Mouse (Mus musculus): ENCODE measurements around the gene Frmd5. TPM values are rescaled to one million over a fixed set of nuclear protein-coding genes. Genes with fewer than 3 reads are reported as not detected.
"Not testable (repeated sequence)": the region's sequence is repeated elsewhere in the genome, so short reads cannot be mapped to it uniquely, and the experiment has no call there.

Gene Frmd5
- total RNA-seq, 2 experiments from 2014 or later = 34.8 to 39.0 TPM

DNA sequence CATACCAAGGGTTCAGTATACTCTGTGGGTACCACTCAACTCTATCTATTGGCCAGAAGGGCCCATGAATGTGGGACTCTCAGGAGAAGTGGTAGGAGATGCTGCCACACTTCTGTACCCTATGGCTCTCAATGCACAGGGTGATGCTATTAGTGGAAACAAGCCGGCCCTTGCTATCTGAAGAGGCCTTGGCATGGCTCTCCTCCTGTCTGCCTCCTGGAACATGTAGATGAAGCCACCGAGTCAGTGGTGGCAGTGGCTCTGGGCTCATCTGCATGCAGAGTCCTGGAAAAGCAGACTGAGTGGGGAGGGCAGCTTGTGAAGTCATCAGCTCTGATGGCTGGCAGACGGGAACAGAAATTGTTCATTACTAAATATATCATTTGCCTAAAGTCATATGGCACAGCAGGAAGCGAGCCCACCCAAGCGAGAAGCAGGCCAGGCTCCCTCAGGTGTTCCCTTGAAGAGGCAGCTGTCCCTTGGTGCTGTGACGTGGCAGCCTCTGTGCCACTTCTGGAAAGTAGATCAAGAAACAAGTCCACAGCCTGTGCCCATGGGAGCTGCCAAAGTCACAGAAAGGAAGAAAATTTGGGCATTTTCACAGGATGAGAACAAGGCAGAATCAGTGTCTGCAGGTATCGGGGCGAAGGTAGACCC lies 235.8 kb downstream of the Frmd5 start:
- no peak for DNase-seq

DNA sequence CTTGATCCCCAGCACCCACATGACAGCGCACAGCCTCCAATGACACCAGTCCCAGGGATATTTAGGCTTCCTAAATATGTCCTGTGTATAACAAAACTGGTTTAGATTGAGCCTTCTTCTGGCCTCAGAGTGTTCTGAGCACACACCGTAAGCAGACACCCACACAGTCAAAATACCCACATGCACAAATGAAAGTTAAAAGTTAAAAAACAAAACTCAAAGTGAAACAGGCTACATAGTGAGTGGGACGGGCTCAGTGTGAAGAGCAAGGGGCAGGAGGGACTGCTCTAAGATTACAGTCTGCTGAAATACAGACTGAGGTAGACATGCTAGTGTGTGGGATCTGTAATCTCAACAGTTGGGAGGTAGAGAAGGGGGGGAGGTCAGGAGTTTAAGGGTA lies 236.8 kb downstream of the Frmd5 start:
- DNase-seq = no peak

DNA sequence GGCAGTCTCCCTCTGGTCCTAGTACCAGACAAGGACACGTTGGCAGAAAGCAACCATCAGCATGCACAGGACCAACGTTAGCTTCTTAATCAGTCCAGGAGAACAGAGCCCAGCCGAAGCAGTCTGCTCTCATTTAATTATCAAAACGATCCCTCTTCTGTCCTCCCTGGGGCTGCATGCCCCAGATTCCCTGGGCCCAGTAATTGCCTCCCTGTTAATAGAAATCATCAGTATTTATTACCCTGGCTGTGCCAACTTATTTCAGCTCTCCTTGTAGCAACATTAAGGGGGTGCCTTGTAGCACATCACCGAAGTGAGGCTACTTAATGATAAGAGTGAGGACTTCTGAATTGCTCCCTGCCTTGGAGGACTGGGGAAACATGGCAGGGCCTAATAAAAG lies 241.0 kb downstream of the Frmd5 start:
- no peak for DNase-seq

- no peak for DNase-seq
These were observed 243.8 kb downstream of the Frmd5 start for GRCm38 (mm10) chr2:121563117-121563516.

DNA sequence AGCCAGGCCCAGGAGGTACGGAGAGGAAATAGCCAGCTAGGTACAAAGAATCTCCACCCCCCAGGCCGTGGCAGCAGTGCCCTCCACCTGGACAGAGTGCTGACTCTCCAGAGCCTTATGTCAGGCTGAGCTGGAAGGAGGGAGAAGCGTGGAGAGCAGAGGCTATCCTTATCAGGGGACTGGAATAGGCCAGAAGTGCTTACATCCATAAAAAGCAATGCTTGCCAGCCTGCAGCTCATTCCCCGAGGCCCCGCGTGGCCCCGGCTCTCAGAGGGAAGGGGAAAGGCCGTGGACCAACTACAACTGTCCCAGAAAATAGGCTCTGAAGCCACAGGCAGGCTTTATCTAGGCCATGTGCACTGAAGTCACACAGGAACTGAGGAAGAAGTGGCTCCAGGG lies 255.6 kb downstream of the Frmd5 start:
- no peak for DNase-seq

GRCm38 (mm10) chr2:121549630-121550029 lies 257.3 kb downstream of the Frmd5 start:
- no peak for DNase-seq

- no peak for DNase-seq
These were observed 262.1 kb downstream of the Frmd5 start for GRCm38 (mm10) chr2:121544829-121545228.

DNA sequence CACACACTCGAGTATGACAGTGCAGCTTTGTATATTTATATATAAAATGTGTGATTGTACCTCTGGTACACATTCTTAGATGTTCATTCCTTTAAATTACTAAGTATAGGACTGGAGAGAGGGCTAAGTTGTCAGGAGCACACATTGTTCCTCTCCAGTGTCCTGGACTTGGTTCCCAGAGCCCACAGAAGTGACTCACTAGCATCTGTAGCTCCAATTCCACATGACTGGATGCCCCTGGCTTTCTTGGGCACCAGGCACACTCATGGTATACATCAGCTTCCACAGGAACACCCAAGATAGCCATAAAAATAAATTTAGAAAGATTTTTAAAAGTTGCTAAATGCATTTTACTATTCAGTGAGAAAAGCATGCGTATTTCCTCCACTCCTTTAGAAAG lies 281.8 kb downstream of the Frmd5 start:
- DNase-seq = no peak

DNA sequence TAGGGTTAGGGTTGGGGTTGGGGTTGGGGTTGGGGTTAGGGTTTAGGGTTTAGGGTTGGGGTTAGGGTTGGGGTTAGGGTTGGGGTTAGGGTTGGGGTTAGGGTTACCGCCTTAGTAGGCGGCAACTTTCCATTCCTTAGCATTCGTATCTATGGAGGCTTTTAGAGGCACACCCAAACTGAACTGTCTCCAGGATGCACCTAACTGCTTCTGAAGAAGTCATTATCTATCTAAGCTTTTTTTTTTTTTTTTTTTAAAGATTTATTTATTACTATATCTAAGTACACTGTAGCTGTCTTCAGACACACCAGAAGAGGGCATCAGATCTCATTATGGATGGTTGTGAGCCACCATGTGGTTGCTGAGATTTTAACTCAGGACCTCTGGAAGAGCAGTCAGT lies 284.1 kb downstream of the Frmd5 start:
- not testable (repeated sequence) for DNase-seq

DNA sequence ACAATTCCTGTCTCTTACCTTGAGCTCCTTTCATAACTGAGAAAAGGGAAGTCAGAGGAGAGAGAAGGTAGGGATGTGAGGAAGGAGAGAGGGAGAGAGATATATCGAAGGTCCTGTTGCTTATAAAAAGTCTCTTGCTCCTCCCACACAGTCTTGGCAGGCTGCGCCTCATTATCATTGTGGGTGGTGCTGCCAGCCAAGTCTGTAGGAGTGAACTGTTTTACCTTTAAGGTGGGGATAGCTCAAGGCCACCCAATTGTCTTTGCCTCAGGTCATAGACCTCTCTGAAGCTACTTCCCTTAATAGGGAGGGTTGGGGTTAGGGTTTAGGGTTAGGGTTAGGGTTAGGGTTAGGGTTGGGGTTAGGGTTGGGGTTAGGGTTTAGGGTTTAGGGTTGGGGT lies 284.9 kb downstream of the Frmd5 start:
- no peak for DNase-seq

DNA sequence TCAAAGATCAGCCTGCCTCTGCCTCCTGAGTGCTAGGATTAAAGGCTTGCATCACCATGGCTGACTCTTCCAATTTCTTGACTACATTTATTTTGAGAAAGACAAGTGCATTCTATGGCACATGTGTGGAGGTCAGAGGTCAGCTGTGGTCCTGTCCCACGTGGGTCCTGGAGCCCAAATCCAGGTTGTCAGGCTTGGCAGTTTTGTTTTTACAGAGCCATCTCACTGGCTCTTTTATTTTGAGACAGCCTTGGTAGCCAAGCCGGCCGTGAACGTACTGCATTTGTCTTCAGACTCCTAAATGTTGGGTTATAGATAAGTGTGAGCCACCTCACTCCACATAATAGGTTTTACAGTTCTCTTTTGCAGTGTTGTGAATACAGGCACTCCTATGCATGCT lies 288.2 kb downstream of the Frmd5 start:
- not testable (repeated sequence) for DNase-seq

GRCm38 (mm10) chr2:121518106-121518505 lies 288.8 kb downstream of the Frmd5 start:
- DNase-seq = no peak

DNA sequence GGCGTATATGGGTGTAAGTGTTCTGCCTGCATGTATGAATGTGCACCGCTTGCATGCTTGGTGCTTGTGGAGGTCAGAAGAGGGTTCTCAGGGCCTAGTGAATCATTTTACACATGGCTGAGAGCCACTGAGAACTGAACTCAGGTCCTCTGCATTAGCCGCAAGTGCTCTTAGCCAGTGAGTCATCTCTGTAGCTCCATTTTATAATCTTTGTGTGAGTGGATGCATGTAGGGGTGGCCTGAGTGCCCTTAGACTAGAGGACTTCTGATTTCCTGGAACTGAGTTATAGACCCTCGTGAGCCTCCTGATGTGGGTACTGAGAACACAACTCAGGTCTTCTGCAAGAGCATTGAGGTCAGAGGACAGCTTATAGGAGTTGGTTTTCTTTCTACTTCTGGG lies 292.7 kb downstream of the Frmd5 start:
- no peak for DNase-seq

DNA sequence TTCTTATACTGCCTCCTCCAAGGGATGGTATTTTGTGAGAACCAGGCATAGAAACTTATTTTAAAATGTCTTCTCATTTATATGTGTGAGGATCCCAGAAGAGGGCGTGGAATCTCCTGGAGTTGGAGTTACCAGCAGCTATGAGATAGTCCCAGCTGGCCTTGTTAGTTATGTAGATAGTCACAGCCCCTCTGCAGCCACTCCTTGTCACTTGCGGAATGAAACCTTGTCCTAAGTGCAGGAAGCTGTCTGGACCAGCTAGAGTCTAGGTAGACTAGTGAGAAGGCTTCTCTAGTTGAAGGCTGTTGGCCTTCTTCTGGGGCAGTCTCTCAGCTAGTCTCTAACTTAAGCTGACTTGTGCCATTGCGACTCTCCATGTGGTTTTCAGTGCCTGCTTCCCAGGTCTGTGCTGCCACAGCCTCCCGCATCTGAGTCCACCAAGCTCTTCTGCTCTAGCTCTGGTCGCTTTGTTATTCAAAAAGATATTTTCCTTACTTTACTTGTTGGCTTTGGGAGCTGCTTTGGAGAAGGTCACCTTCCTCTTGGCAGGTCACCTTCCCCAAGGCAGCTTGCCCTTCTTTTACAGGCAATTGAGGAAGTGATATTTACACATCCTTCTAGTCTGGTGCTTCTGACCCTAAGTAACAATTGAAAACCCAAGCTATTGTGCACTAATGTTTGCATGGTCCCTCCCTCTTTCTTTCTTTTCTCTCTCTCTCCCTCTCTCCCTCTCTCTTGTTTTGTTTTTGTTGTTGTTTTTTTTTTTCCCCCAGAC lies 293.7 kb downstream of the Frmd5 start:
- DNase-seq = not testable (repeated sequence)

- no peak for DNase-seq
These were observed 295.5 kb downstream of the Frmd5 start for GRCm38 (mm10) chr2:121511401-121511800.

DNA sequence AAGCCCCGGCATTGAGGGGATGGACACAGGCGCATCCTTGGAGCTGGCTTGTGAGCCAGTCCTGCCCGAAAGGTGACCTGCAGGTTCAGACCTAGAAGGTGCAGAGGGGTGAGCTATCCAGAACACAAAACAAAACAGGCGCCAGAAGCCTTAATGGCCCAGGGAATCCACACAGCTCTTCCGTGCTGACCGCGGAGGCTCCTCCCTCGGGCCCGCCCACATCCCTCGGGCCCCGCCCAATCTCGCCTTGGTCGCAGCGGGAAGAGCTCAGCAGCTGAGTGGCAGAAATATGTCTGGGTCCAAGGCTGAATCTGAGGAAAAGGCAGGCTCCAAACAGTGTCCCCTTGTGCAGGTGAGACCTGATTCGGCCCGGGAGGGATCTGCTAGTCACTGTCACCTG lies 297.3 kb downstream of the Frmd5 start:
- DNase-seq = peak; percentile 48 to 54

- DNase-seq = no peak
These were observed 298.9 kb downstream of the Frmd5 start for GRCm38 (mm10) chr2:121507951-121508330.

DNA sequence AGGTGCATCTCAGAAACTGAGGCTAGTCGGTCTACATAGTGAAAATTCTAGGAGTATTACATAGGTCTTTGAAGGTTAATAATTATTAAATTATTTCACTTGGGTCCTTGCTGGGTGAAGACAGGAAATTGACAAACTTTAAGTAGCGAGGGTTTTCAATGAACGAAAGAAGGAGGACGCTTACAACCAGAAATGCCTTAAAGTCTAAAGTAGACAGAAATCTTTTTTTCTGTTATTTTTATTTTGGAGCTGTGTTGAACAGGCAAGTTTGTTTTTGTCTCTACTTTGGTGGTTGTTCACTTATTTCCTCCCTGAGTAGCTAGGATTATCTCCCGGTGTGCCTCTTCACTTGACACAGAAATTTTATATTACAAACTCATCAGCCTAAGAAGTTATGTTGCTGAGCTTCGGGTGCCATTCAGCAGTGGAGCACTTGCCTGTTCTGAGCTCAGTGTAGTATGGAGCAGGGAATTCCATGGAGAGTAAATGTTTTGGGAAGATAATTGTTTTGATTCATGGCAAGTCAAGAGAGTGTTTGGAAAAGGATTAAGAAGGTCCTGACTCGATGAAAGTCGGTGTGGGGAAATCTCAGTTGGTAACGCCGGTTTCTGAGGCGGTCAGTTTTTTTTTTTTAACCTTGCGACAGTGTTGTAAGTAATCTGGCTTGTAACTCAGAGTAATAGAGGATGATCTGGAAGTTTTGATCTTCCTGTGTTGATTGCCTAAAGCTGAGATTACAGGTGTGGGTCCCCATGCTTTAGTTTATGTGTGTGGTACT lies 299.5 kb downstream of the Frmd5 start:
- no peak for DNase-seq

DNA sequence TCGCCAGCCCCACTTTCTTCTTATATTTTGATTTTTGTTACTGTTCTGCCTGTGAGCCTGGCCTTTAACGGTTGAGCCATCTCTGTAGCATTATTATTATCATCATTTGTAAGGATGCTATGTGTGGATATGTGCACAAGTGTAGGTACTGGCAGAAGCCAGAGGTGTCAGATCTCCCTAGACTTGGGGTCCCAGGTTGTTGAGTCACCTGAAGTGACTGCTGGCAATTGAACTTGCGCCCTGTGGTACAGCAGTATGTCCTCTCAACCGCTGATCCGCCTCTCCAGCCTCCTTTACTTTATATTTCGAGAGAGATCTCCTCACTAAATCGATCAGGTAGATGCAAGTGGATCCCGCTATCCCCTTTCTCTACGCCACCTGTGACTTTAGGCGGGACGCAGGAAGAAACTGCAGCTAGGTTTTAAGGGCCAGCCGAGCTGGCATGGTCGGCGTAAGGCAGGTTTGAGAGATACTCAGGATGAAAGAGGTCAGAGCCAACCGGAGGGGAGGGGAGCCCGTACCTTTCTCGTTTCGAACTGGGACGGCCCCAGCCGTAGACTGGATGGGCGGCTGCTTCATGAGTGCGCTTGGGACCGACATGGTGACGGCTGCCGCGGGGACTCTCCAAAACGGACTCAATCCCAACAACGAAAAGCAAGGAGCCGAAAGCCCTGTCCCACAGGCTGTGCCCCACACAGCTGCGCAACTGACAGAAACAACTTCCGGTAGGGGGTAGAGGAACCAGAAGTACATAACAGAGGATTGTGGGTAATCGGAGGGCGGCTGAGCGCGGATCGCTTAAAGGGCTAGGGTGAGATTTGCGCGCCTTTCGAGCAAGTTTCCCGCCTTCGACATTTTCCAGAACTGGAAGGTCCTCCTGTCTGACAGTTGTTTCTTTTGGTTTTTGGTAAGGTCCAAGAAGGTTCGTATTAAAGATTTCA lies 300.7 kb downstream of the Frmd5 start, which contains the start of the genes Mfap1a and Wdr76:
Gene Mfap1a, minus strand, starts transcription at position 724 of the 941 bp plus-strand sequence.
Gene Wdr76, plus strand, starts transcription at position 782 of the 941 bp plus-strand sequence.
- peak; percentile 81 to 84 for DNase-seq

- not testable (repeated sequence) for DNase-seq
These were observed 305.3 kb downstream of the Frmd5 start for GRCm38 (mm10) chr2:121501550-121501949.
